Mouse (Mus musculus) megakaryocyte progenitor cell, adult 5-6 weeks (primary cell): ENCODE data around the gene Olfr519. TPM values are rescaled to one million over a fixed set of nuclear protein-coding genes. Genes with fewer than 3 reads are reported as not detected.

Source experiments
- ATAC-seq: replicated peaks from 2 replicates; pipeline ENCODE4 v1.8.0; 2016; ENCODE audit warnings: mild to moderate bottlenecking, moderate TSS enrichment, inconsistent platforms; ENCODE audit not compliant: poor library complexity
- total RNA-seq, 2 experiments: library from RNA; stranded (forward) in 1 of 2; stranded (reverse) in 1 of 2; fragments of 157-497, 149-512 nt in 1 of 2; fragments of 200-1000 nt in 1 of 2; gene quantifications; 2 replicates each; pipeline versions ENCODE4 v1.2.3 to v1.2.4; 2015 to 2017

Olfr519 gene
- total RNA-seq (2015) (not detected in 2 replicates), total RNA-seq (2017) (not detected in 2 replicates)

GRCm38 (mm10) chr7:108894320-108894719, at the start of gene Olfr519:
Olfr519 (minus strand) TSS chr7:108894420.
- no peak for ATAC-seq

GRCm38 (mm10) chr7:108944002-108944401, 49.8 kb upstream of the Olfr519 start:
- ATAC-seq = peak; percentile 87

- ATAC-seq = no peak
Measured at GRCm38 (mm10) chr7:108941466-108941865, 47.2 kb upstream of the Olfr519 start.

- ATAC-seq = no peak
Measured at GRCm38 (mm10) chr7:108936591-108936990, 42.4 kb upstream of the Olfr519 start.

GRCm38 (mm10) chr7:108935411-108935810, 41.2 kb upstream of the Olfr519 start:
- no peak for ATAC-seq

- ATAC-seq = no peak
Measured at GRCm38 (mm10) chr7:108934836-108935235, 40.6 kb upstream of the Olfr519 start.

- ATAC-seq = peak; percentile 92
Measured at GRCm38 (mm10) chr7:108933794-108934731, 39.8 kb upstream of the Olfr519 start, which contains the start of gene Eif3f. Eif3f (plus strand) TSS chr7:108934417.

GRCm38 (mm10) chr7:108929726-108930393, 35.6 kb upstream of the Olfr519 start, which contains the start of gene Nlrp10:
Nlrp10 (minus strand) TSS chr7:108930178.
- peak; percentile 48 for ATAC-seq

GRCm38 (mm10) chr7:108928280-108929188, 34.3 kb upstream of the Olfr519 start:
- ATAC-seq = no peak

- ATAC-seq = peak; percentile 74
Measured at GRCm38 (mm10) chr7:108927043-108927442, 32.8 kb upstream of the Olfr519 start.

GRCm38 (mm10) chr7:108903969-108904368, 9.7 kb upstream of the Olfr519 start:
- no peak for ATAC-seq

GRCm38 (mm10) chr7:108884906-108885305, 9.3 kb downstream of the Olfr519 start, which contains the start of gene Olfr518:
Olfr518 (minus strand) TSS chr7:108885006.
- no peak for ATAC-seq

GRCm38 (mm10) chr7:108872279-108872678, 21.9 kb downstream of the Olfr519 start, which contains the start of gene Olfr517:
Olfr517 (minus strand) TSS chr7:108872379.
- ATAC-seq = no peak

GRCm38 (mm10) chr7:108850429-108850828, 43.8 kb downstream of the Olfr519 start, which contains the start of gene Olfr516:
Olfr516 (minus strand) TSS chr7:108850529.
- no peak for ATAC-seq

Other genes starting within 250 kb of the Olfr519 start
- gene Olfr509, start 242.5 kb downstream of the Olfr519 start, total RNA-seq (2015) = not detected in 2 replicates
- gene Olfr509, start 242.5 kb downstream of the Olfr519 start, total RNA-seq (2017) = not detected in 2 replicates
- not detected in 2 replicates for gene Olfr510, start 228.0 kb downstream of the Olfr519 start, total RNA-seq (2015)
- gene Olfr510, start 228.0 kb downstream of the Olfr519 start, total RNA-seq (2017) = not detected in 2 replicates
- not detected in 2 replicates for gene Olfr512, start 181.1 kb downstream of the Olfr519 start, total RNA-seq (2015)
- not detected in 2 replicates for gene Olfr512, start 181.1 kb downstream of the Olfr519 start, total RNA-seq (2017)
- not detected in 2 replicates for gene Olfr513, start 143.4 kb downstream of the Olfr519 start, total RNA-seq (2015)
- gene Olfr513, start 143.4 kb downstream of the Olfr519 start, total RNA-seq (2017) = not detected in 2 replicates
- gene Olfr514, start 68.4 kb downstream of the Olfr519 start, total RNA-seq (2015) = not detected in 2 replicates
- gene Olfr514, start 68.4 kb downstream of the Olfr519 start, total RNA-seq (2017) = not detected in 2 replicates
- gene Olfr516, start 43.9 kb downstream of the Olfr519 start, total RNA-seq (2015) = not detected in 2 replicates
- not detected in 2 replicates for gene Olfr516, start 43.9 kb downstream of the Olfr519 start, total RNA-seq (2017)
- not detected in 2 replicates for gene Olfr517, start 22.0 kb downstream of the Olfr519 start, total RNA-seq (2015)
- gene Olfr517, start 22.0 kb downstream of the Olfr519 start, total RNA-seq (2017) = not detected in 2 replicates
- gene Olfr518, start 9.4 kb downstream of the Olfr519 start, total RNA-seq (2015) = not detected in 2 replicates
- not detected in 2 replicates for gene Olfr518, start 9.4 kb downstream of the Olfr519 start, total RNA-seq (2017)
- 1.2 and 1.4 TPM in 2 replicates for gene Nlrp10, start 35.8 kb upstream of the Olfr519 start, total RNA-seq (2015)
- gene Nlrp10, start 35.8 kb upstream of the Olfr519 start, total RNA-seq (2017) = 1.3 and 1.4 TPM in 2 replicates
- gene Eif3f, start 40.0 kb upstream of the Olfr519 start, total RNA-seq (2015) = 230 and 235 TPM in 2 replicates
- gene Eif3f, start 40.0 kb upstream of the Olfr519 start, total RNA-seq (2017) = 71.4 and 76.6 TPM in 2 replicates
- gene Tub, start 55.9 kb upstream of the Olfr519 start, total RNA-seq (2015) = not detected in 2 replicates
- not detected in 2 replicates for gene Tub, start 55.9 kb upstream of the Olfr519 start, total RNA-seq (2017)
- gene Ric3, start 188.9 kb upstream of the Olfr519 start, total RNA-seq (2015) = 0.39 and 0.84 TPM in 2 replicates
- gene Ric3, start 188.9 kb upstream of the Olfr519 start, total RNA-seq (2017) = 0.37 and 0.95 TPM in 2 replicates